Mouse (Mus musculus): ENCODE measurements around the gene Rpsa.

Rpsa gene

DNA sequence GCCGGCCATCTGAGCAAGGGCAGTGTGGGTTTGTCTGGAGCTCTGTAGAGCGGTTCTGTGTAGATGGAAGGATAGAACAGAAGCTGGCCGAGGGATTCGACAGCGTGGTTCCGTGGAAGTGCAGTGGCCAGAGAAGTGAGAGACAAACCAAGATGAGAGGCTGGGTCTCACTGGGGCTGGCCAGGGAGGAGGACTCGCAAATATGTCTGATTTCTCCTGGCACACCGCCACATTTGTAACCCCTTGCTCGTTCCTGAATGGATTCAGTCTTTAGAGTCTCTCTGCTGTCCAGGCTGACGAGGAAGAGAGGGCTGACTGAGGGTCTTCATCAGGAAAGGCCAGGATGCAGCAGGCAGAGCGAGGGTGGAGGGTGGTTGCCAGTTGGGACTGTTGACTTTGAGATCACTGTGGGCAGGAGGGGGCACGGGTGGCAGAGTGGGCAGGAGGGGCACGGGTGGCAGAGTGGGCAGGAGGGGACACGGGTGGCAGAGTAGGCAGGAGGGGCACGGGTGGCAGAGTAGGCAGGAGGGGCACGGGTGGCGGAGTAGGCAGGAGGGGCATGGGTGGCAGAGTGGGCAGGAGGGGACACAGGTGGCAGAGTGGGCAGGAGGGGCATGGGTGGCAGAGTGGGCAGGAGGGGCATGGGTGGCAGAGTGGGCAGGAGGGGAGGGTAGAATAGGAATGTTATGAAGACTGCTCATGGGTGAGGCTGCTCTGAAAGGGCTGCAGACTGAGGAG, 13.3 kb upstream of the Rpsa start:
- no peak for DNase-seq

DNA sequence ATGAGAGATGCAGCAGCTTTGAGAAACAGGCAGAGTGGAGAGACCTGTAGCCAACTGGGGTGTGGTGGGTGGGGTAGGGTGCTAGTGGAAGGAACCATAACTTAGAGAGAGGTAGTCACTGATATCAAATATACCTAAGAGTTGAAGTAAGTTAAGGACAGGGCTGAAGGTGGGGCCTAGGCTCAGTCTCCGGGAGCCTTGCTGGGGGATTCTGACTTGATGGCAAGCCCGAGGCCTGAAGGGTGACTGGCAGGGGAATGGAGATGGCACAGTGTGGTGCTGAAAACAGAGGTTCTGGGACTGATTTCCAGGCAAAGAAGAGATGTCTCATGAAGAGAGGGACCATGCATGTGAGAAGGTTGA, 12.7 kb upstream of the Rpsa start:
- no peak for DNase-seq

- no peak for DNase-seq
Measured at GRCm38 (mm10) chr9:120115580-120115979, 11.9 kb upstream of the Rpsa start.

DNA sequence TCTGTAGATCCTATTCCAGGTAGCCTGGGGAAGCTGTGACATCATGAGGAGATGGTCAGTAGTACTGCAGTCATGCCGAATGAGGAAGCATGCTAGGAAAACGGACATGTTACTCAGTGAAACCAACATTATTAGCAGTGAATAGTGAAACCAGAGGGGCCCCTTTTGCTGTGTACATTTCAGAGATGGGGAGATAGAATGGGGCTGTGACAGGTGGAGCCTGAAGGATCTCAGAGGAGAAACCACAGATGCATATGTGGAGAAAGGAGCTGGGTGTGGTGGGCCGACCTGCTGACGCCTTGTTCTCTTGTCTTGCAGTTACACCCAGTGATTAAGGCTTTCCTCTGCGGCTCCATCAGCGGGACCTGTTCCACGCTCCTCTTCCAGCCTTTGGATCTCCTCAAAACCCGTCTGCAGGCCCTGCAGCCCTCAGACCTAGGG, 11.3 kb upstream of the Rpsa start:
- no peak for DNase-seq

- DNase-seq: no peak
Measured at GRCm38 (mm10) chr9:120118212-120118611, 9.3 kb upstream of the Rpsa start.

GRCm38 (mm10) chr9:120120503-120120902, 7.0 kb upstream of the Rpsa start:
- DNase-seq: peak; percentile 52

DNA sequence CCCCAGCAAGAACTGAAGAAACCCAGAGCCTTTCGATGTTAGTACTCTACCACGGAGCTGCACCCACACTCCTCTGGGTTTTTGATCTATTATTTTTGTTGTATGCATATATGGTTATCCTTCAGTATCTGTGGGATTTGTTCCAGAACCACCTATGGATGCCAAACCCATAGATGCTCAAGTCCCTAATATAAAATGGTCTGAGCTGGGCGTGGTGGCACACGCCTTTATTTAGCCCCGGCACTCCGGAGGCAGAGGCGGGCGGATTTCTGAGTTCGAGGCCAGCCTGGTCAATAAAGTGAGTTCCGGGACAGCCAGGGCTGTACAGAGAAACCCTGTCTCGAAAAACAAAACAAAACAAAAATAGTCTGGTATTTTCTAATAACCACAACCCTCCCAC, 621 bp upstream of the Rpsa start:
- no peak for DNase-seq

- no peak for DNase-seq
Measured at GRCm38 (mm10) chr9:120129276-120129675, 1.8 kb downstream of the Rpsa start.

GRCm38 (mm10) chr9:120131784-120132288, 4.3 kb downstream of the Rpsa start:
- no peak for DNase-seq

DNA sequence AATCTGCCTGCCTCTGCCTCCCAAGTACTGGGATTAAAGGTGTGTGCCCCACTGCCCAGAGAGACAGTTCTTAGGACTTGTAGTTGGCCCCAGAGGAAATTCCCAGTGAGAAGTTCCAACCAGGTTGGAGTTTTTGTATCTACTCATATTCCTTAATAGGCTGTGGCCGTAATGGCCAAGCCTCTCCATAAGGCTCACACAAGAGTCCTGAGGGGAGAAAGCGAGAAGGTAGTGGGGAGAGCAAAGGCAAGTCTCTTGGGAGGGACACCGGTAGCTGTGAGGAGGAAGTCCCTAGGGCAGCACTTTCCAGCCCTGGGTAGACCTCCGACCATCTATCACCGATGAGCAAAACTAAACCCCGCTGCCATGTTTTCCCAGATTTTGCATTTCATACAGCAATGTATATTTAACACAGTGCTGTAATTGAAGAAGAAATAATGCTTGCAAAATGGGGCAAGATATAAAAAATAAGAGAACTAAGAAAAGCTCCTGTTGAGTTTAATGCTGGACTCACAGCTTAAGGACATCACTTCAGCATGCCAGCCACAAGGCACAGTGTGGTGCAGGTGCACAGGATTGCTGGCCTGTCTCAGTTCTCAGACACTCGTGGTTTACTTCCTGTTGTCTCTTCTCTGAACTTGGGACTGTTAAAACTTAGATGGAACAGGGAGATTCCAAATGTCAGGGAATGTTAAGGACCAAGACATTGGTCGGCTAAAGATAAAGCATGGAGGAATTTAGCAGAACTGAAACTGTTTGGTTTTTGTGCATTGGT, 5.7 kb downstream of the Rpsa start:
- no peak for DNase-seq

- no peak for DNase-seq
Measured at GRCm38 (mm10) chr9:120133755-120134475, 6.4 kb downstream of the Rpsa start.

DNA sequence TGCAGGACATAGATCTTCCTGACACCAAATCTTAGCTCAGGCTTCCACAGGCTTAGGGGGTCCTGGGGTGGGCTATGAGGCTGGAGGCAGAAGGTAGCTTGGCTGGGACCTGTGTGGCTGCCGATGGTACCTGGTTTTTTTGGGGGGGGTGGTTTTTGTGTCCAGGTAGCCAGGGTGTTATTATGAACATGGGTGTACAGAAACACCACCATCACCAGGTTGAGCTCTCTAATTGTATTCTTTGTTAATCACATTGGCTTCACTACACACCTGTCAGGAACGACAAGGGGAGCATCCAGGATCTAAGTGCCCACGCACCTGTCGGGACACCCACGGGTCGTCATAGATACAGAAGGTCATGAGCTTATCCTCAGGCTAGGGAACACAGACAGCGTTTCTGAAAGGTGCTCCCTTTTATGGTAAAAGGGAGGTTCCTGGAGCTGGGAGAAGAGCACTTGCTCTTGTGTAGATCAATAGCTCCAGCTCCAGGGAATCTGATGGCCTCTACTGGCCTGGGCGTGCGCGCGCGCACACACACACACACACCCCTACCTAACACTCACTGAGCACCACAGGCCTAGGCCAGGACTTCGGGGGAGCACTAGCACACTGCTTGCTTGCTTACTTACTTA, 7.2 kb downstream of the Rpsa start:
- DNase-seq: no peak

DNA sequence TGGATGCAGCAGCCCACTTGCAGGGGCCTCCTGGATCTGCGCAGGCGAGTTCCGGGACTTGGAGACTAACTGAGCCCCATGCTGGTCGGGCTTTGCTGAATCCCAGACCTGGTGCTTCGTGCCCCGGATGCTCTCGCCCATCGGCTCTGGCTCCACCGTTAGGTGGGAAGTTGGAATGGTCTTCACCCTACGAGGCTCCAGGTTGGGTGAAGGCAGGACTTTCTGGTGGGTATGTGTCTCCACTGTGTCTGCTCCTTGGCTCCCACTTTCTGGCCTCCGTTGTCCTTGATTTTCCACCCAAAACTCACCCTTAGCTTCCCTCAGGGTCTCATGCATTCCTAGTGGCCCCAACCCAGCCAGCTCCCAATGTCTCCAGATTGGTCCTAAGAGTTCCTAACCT, 8.0 kb downstream of the Rpsa start:
- DNase-seq: no peak

DNA sequence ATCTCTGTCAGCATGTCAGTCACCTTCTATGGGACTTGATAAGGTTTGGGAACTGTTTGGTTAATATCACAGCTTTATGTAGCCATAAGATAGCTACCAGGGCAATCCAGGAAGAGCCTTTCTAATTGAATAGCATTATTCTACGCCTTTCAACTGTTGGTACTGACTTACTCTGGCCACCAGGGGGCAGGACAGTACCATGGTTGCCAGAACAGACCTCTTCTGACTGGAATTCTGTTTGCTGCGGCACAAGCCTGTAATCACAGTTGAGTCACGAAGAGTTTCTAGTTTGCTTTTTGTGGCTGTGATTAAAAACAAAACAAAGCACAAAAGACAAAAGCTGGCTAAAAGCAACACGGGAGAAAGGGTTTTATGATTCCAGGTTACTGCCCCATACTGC, 13.2 kb downstream of the Rpsa start:
- DNase-seq: no peak

DNA sequence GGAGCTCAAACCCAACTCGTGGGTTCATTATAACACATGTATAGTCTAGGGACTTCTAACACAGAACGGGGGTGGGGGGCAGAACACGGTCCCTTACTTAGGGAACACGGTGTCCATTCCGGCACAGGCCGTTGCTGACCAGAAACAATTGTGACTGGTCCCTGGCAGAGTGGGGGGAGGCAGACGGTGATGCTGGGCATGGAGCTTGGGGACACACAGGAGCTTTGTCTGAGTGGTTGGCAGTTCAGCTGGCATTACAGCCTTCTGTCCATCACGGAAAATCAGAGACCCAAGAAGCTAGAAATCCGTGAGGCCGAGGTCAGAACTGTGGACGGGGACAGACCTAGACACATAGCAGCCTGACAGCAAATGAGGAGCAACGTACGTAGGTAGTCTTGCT, 17.0 kb downstream of the Rpsa start:
- DNase-seq: no peak

DNA sequence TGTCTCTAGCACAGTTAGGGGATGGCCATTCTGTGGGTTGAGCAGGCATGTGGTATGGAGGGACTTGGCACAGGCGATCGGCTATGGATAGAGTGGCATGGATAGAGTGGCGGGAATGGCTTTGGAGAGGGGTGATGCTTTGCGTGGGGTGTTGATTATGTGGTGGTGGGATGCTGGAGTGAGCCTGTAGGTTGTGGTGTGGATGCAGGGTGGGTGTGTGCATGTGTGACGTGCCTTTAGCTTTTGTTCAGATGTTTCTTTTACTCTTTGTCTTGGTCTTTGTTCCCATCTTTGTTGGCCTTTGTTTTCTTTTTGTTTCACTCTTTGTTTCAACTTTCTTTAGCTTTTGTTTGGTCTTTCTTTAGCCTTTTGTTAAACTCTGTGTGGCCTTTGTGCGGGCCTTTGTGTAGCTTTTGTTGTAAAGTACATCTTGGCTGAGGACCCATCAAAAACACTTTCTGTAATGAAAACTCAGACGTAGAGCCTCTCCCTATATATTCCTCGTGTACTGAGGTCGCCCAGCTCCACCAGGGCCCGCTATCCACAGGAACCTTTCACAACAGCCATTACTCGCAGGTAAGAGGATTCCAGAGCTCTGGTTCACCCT, 21.8 kb downstream of the Rpsa start, which contains the start of gene Mobp:
Gene Mobp (plus strand): TSS at position 486 of the 607 bp plus-strand sequence.
- DNase-seq: no peak

DNA sequence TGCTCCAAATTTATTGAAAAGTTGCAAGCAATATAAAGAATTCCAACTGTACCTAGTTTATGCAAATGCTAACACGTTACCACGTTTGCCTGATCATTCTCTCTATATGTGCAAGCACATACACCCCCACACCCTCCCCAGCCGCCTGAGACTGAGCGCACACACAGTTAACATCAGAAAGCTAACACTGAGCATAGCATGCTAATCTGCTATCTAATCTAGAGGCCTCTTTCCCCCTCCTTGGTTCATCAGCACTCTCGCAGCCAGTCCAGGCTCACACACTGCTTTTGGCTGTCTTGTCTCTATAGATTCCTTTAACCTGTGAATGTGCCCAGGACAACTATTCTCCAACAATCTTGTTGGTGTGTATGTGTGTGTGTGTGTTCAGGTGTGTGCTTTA, 23.7 kb downstream of the Rpsa start:
- no peak for DNase-seq

DNA sequence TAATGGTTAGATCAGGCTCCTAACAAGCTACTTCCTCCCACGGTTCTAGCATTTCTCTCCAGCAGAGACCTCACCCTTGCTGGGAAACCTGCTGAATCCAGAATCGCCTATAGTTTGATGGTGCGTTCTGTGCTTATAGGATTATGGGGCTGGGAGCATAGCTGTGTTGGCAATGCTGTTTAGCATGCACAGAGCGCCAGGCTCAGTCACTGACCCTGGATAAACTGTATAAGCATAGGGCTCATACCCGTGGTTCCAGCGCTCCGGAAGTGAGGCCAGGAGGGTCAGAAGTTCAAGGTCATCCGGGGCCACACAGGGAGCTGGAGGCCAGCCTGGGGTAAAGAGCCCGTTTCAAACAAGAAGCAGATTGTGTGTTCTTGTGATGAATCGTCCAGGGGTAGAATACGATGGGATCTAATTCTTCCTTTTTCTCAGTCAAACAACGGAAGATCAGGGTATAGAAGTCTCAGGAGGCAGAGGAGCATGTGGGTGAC, 24.5 kb downstream of the Rpsa start:
- DNase-seq: no peak

- no peak for DNase-seq
Measured at GRCm38 (mm10) chr9:120158047-120158446, 30.6 kb downstream of the Rpsa start.

DNA sequence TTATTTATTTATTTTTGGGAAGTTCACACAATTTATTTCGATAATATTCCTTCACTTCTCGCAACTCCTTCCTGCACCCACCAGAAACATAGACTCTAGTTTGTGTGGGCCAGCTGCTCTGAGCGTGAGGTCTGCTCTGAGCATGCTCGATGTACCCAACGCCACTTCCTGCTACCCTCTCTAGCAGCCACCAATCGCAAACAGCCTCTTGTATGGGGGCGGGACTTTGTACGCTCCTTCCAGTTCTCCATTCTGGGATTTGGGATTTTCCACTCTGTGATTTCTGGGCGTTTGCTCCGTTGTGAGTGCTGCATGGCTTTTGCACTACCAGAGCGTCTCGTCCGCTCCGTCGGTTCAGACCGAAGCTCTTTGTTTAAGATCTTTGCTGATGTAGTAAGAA, 36.4 kb downstream of the Rpsa start:
- no peak for DNase-seq

GRCm38 (mm10) chr9:120167826-120168225, 40.3 kb downstream of the Rpsa start:
- no peak for DNase-seq

DNA sequence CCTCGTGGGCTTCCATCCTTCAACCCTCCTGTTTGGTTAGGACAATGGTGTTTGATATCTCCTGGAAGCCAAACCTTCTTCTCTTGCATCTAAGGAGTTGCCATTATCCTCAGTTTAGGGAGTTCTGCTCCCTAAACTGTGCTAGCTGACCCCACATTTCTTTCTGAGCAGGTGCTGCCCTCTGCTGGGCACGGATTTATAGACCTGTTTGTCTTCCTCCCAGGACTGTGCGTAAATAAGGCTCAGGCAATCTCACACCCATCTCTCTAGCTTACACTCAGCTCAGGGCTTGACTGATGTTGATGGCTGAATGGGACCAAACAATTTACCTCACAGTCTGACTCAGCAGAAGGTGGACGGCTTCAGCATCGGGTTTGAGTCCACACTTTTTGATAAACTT, 43.8 kb downstream of the Rpsa start:
- peak; percentile 79 for DNase-seq

Data from heart, adult 11 months (tissue).